Mouse (Mus musculus) embryonic facial prominence, embryonic 14.5 days (tissue): Measurements from ENCODE around the gene Cux1. TPM values are rescaled to one million over a fixed set of nuclear protein-coding genes. Genes with fewer than 3 reads are reported as not detected.

Experiments used
- ATAC-seq: fragments of 200-750 bp; cut with Nextera tagmentation; 2 replicates; pipeline ENCODE4 v1.8.0; 2017; ENCODE audit warnings: low read depth, moderate number of reproducible peaks, moderate TSS enrichment
- DNase-seq: peaks from one replicate; pipeline ENCODE4 v3.0.0-alpha.2; 2015; ENCODE audit warnings: low spot score
- H3K27ac ChIP-seq: fragments of 300-500 bp; sonication (generic); replicated peaks from 2 replicates; pipeline ENCODE4 v1.5.1; 2014; ENCODE audit warnings: low read depth, mild to moderate bottlenecking, low read length, moderate library complexity
- H3K27me3 ChIP-seq: fragments of 300-500 bp; sonication (generic); replicated peaks from 2 replicates; pipeline ENCODE4 v1.6.1; 2014; ENCODE audit warnings: low read length; ENCODE audit not compliant: control insufficient read depth, insufficient read depth
- H3K36me3 ChIP-seq: fragments of 300-500 bp; sonication (generic); 2 replicates; pipeline ENCODE4 v1.6.1; 2014; ENCODE audit warnings: low read length, mixed read lengths; ENCODE audit not compliant: control insufficient read depth, insufficient read depth
- H3K4me1 ChIP-seq: fragments of 300-500 bp; sonication (generic); 2 replicates; pipeline ENCODE4 v1.6.1; 2014; ENCODE audit warnings: antibody characterized with exemption, low read length; ENCODE audit not compliant: control insufficient read depth, insufficient read depth
- H3K4me2 ChIP-seq: fragments of 300-500 bp; sonication (generic); 2 replicates; pipeline ENCODE4 v1.6.1; 2014; ENCODE audit warnings: low read depth, mild to moderate bottlenecking, low read length, moderate library complexity, mixed read lengths
- H3K4me3 ChIP-seq: fragments of 300-500 bp; sonication (generic); 2 replicates; pipeline ENCODE4 v1.5.1; 2014; ENCODE audit warnings: low read depth, mild to moderate bottlenecking, low read length
- H3K9ac ChIP-seq: fragments of 300-500 bp; sonication (generic); 2 replicates; pipeline ENCODE4 v1.6.1; 2014; ENCODE audit warnings: low read depth, mild to moderate bottlenecking, low read length, moderate library complexity, mixed read lengths
- H3K9me3 ChIP-seq: fragments of 300-500 bp; sonication (generic); 2 replicates; pipeline ENCODE4 v1.6.1; 2016; ENCODE audit warnings: low read length; ENCODE audit not compliant: control insufficient read depth
- WGBS: fragments of 180-500 bp; shearing (Covaris S2); extraction: QIAGEN DNeasy Blood & Tissue Kit; methylation state at CpG from one replicate; pipeline ENCODE4 v1.1.7; 2014; 5-methylcytosine and 5-hydroxymethylcytosine counted together
- polyA plus RNA-seq: library from polyadenylated mRNA; unstranded; fragments of >200 nt; fragmentation: Nextera tagmentation; extraction: Ambion mirVana; gene quantifications from 2 replicates; pipeline ENCODE4 v1.2.1, GENCODE M21; 2014

Gene Cux1
- polyA plus RNA-seq, 1 experiment from 2014 or later: 60.6 TPM

GRCm38 (mm10) chr5:136241161-136241560 lies 326.1 kb downstream of the Cux1 start:
- Histone ChIP-seq H3K9ac (no peak overlapping the region), H3K27ac (no peak overlapping the region), H3K4me1 (peaks cover 14% of the 10 kb centered on the region), H3K4me3 (no peak overlapping the region), H3K9me3 (no peaks in the 10 kb centered on the region), H3K27me3 (no peaks in the 10 kb centered on the region), H3K4me2 (no peak overlapping the region), H3K36me3 (no peaks in the 10 kb centered on the region)
- WGBS: 75% methylated on average over 6 of the region's 6 CpGs
- no peak for ATAC-seq
- DNase-seq: no peak

- Histone ChIP-seq H3K4me1 (peaks cover 14% of the 10 kb centered on the region), H3K36me3 (no peaks in the 10 kb centered on the region), H3K4me3 (no peak overlapping the region), H3K4me2 (no peak overlapping the region), H3K27ac (no peak overlapping the region), H3K27me3 (no peaks in the 10 kb centered on the region), H3K9ac (no peak overlapping the region), H3K9me3 (no peaks in the 10 kb centered on the region)
- WGBS: 47% methylated on average over 1 of the region's 1 CpGs
- ATAC-seq (no peak), DNase-seq (no peak)
Observed at GRCm38 (mm10) chr5:136240381-136240780, 326.9 kb downstream of the Cux1 start.

- no peak for DNase-seq
- Histone ChIP-seq H3K4me2 (peak overlapping the region; percentile 58), H3K27me3 (no peaks in the 10 kb centered on the region), H3K9me3 (no peaks in the 10 kb centered on the region), H3K27ac (no peak overlapping the region), H3K4me3 (peak overlapping the region; percentile 32), H3K9ac (peak overlapping the region; percentile 42), H3K36me3 (no peaks in the 10 kb centered on the region), H3K4me1 (peaks cover 8% of the 10 kb centered on the region)
- ATAC-seq: no peak
- 4% methylated on average over 19 of the region's 19 CpGs for WGBS
Observed at GRCm38 (mm10) chr5:136237607-136238006, 329.7 kb downstream of the Cux1 start.

- Histone ChIP-seq H3K36me3 (peaks cover under 1% of the 10 kb centered on the region; the same call in 1 of the 2 replicates), H3K4me3 (no peak overlapping the region), H3K9me3 (no peaks in the 10 kb centered on the region), H3K4me1 (peaks cover 8% of the 10 kb centered on the region), H3K27ac (no peak overlapping the region), H3K9ac (no peak overlapping the region), H3K27me3 (no peaks in the 10 kb centered on the region), H3K4me2 (no peak overlapping the region)
- DNase-seq (no peak), ATAC-seq (no peak)
- 77% methylated on average over 5 of the region's 5 CpGs for WGBS
Observed at GRCm38 (mm10) chr5:136236611-136237010, 330.7 kb downstream of the Cux1 start.

- 55% methylated on average over 4 of the region's 4 CpGs for WGBS
- no peak overlapping the region for H3K4me2 ChIP-seq
- peaks cover 5% of the 10 kb centered on the region; the same call in 1 of the 2 replicates for H3K36me3 ChIP-seq
- H3K4me3 ChIP-seq: no peak overlapping the region
- H3K27me3 ChIP-seq: no peaks in the 10 kb centered on the region
- DNase-seq: peak; percentile 85
- 0 out of 2 replicates have a peak overlapping the region, but pooled peaks have one; percentile 10 for H3K27ac ChIP-seq
- H3K9me3 ChIP-seq: no peaks in the 10 kb centered on the region
- H3K9ac ChIP-seq: no peak overlapping the region
- no peaks in the 10 kb centered on the region for H3K4me1 ChIP-seq
- ATAC-seq: peak; percentile 68; the same call in 1 of the 2 replicates
Observed at GRCm38 (mm10) chr5:136230348-136231035, 336.8 kb downstream of the Cux1 start.

- ATAC-seq (no peak), DNase-seq (no peak)
- Histone ChIP-seq H3K9ac (no peak overlapping the region), H3K36me3 (peaks cover 11% of the 10 kb centered on the region), H3K27me3 (no peaks in the 10 kb centered on the region), H3K4me1 (no peaks in the 10 kb centered on the region), H3K27ac (no peak overlapping the region), H3K9me3 (no peaks in the 10 kb centered on the region), H3K4me3 (no peak overlapping the region), H3K4me2 (no peak overlapping the region)
- WGBS: 86% methylated on average over 7 of the region's 7 CpGs
Observed at GRCm38 (mm10) chr5:136226246-136226876, 340.9 kb downstream of the Cux1 start.

GRCm38 (mm10) chr5:136218585-136218984 lies 348.7 kb downstream of the Cux1 start:
- Histone ChIP-seq H3K4me1 (no peaks in the 10 kb centered on the region), H3K27me3 (no peaks in the 10 kb centered on the region), H3K27ac (no peak overlapping the region), H3K9me3 (0 out of 2 replicates have a peak, but pooled peaks cover 3% of the 10 kb centered on the region), H3K36me3 (0 out of 2 replicates have a peak, but pooled peaks cover 11% of the 10 kb centered on the region), H3K4me2 (no peak overlapping the region), H3K9ac (no peak overlapping the region), H3K4me3 (no peak overlapping the region)
- no peak for ATAC-seq
- DNase-seq: no peak
- WGBS: 83% methylated on average over 10 of the region's 12 CpGs

- H3K4me1 ChIP-seq: no peaks in the 10 kb centered on the region
- H3K4me3 ChIP-seq: no peak overlapping the region
- H3K36me3 ChIP-seq: 0 out of 2 replicates have a peak, but pooled peaks cover 9% of the 10 kb centered on the region
- no peak for ATAC-seq
- H3K9ac ChIP-seq: no peak overlapping the region
- WGBS: 65% methylated on average over 4 of the region's 4 CpGs
- no peak overlapping the region for H3K4me2 ChIP-seq
- no peak for DNase-seq
- no peak overlapping the region for H3K27ac ChIP-seq
- H3K9me3 ChIP-seq: 0 out of 2 replicates have a peak, but pooled peaks cover 3% of the 10 kb centered on the region
- H3K27me3 ChIP-seq: no peaks in the 10 kb centered on the region
Observed at GRCm38 (mm10) chr5:136217932-136218381, 349.3 kb downstream of the Cux1 start.
